Mouse (Mus musculus) C2C12 (cell line): ENCODE measurements around the gene Zfyve9. TPM values are rescaled to one million over a fixed set of nuclear protein-coding genes. Genes with fewer than 3 reads are reported as not detected.

Source experiments
- H3K27me3 ChIP-seq: one replicate; pipeline ENCODE4 v1.6.1; 2011; ENCODE audit not compliant: control insufficient read depth, insufficient read depth, insufficient read length
- H3K36me3 ChIP-seq: one replicate; pipeline ENCODE4 v1.6.1; 2011; ENCODE audit not compliant: control insufficient read depth, insufficient read depth
- H3K4me3 ChIP-seq: one replicate; pipeline ENCODE4 v1.5.1; 2011; ENCODE audit warnings: mild to moderate bottlenecking, control low read depth; ENCODE audit not compliant: poor library complexity, insufficient read depth, severe bottlenecking
- H3K79me2 ChIP-seq: one replicate; pipeline ENCODE4 v1.6.1; 2011; ENCODE audit not compliant: control insufficient read depth, insufficient read depth
- H3K79me3 ChIP-seq: one replicate; pipeline ENCODE4 v1.6.1; 2011; ENCODE audit warnings: low read depth, control low read depth
- H3ac ChIP-seq: one replicate; pipeline ENCODE3; 2011; ENCODE audit warnings: low read depth; ENCODE audit not compliant: control insufficient read depth, insufficient read length
- CEBPB ChIP-seq: IDR thresholded peaks from one replicate; pipeline ENCODE4 v1.6.1; 2011; ENCODE audit warnings: low read depth, mild to moderate bottlenecking, control low read depth, moderate library complexity
- CTCF ChIP-seq: IDR thresholded peaks from one replicate; pipeline ENCODE4 v1.5.1; 2011; ENCODE audit not compliant: control insufficient read depth, insufficient read depth, insufficient read length
- FOSL1 ChIP-seq: IDR thresholded peaks from one replicate; pipeline ENCODE4 v1.8.0; 2011; ENCODE audit warnings: mild to moderate bottlenecking, low read length; ENCODE audit not compliant: poor library complexity, insufficient read depth, severe bottlenecking
- MAX ChIP-seq: IDR thresholded peaks from one replicate; pipeline ENCODE4 v1.6.1; 2011; ENCODE audit warnings: mild to moderate bottlenecking, control low read depth
- MYOD1 ChIP-seq: IDR thresholded peaks from one replicate; pipeline ENCODE4 v1.6.1; 2011; ENCODE audit warnings: low read depth; ENCODE audit not compliant: control insufficient read depth, insufficient read length
- MYOG ChIP-seq: IDR thresholded peaks from one replicate; pipeline ENCODE4 v1.6.1; 2011; ENCODE audit not compliant: control insufficient read depth, insufficient read length; ENCODE audit errors: extremely low read depth
- USF1 ChIP-seq: IDR thresholded peaks from one replicate; pipeline ENCODE4 v1.6.1; 2011; ENCODE audit warnings: low read depth, mild to moderate bottlenecking, control low read depth, moderate library complexity
- polyA plus RNA-seq: library from polyadenylated mRNA; unstranded; fragments of >200 nt; fragmentation: generic; extraction: Trizol; gene quantifications from one replicate; pipeline ENCODE4 v1.2.1, GENCODE M21; 2012; ENCODE audit warnings: missing spikeins

The Zfyve9 gene
- polyA plus RNA-seq, 1 experiment, result 5.5 TPM

DNA sequence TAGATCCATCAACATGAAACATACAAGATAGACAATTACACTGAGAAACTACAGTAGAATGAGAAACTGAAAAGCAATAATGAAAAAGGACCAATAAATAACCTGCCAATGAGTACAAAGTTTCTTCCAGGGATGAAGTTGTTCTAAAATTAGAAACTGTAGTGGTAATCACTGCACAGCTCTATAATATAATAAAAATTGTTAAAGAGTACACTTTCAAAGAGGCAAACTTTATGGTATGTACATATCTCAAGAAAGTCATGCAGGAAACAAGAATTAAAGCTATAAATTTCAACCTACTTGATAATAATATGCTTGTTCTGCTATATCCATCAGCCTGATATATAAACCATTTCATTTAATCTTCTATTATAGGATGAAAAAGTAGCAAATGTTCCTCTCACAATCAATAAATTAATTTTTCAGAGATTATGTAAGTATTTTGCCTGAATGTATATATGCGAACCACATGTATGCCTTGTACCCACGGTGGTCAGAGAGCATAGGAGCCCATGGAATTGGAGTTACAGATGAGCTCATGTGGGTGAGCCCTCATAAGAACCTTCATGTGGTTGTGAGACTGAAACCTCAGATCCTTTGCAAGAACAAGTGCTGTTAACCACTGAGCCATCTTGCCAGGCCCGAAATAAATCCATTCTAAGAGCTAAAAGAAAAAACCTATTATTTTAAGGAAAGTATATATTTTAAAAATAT is 34.3 kb downstream of the Zfyve9 start:
- Histone ChIP-seq H3K79me3 (no peaks in the 10 kb centered on the region), H3K79me2 (no peaks in the 10 kb centered on the region), H3K4me3 (no peak overlapping the region), H3ac (no peak overlapping the region), H3K27me3 (no peaks in the 10 kb centered on the region), H3K36me3 (no peaks in the 10 kb centered on the region)
- TF ChIP-seq CTCF (no peak), MYOG (no peak), MYOD1 (no peak), CEBPB (no peak), MAX (no peak), USF1 (no peak), FOSL1 (no peak)

GRCm38 (mm10) chr4:108731582-108731981 is 49.0 kb downstream of the Zfyve9 start:
- Histone ChIP-seq H3K79me3 (peaks cover 1% of the 10 kb centered on the region), H3K36me3 (no peaks in the 10 kb centered on the region), H3K27me3 (no peaks in the 10 kb centered on the region), H3ac (no peak overlapping the region), H3K79me2 (no peaks in the 10 kb centered on the region), H3K4me3 (no peak overlapping the region)
- no peak for TF ChIP-seq MYOG

DNA sequence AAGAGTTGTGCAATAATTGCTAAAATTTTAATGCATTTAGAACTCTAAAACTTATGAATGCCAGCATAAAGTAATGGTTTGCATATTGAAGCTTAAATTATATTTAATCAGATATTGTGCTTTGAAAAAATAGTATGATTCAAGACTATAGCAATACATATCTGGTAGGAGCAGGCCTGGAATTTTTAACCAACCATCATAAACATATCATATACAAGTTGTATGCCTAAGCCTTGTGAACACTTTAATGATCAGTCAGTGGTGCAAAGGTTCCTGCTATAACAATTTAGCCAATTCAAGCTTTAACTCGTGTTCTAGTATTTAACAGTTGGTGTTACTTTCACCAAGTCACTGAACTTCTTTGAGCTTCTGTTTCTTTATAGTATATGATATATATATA is 50.1 kb downstream of the Zfyve9 start:
- Histone ChIP-seq H3ac (no peak overlapping the region), H3K36me3 (no peaks in the 10 kb centered on the region), H3K4me3 (no peak overlapping the region), H3K79me3 (peaks cover 1% of the 10 kb centered on the region), H3K79me2 (no peaks in the 10 kb centered on the region), H3K27me3 (no peaks in the 10 kb centered on the region)
- TF ChIP-seq CEBPB, result no peak
- TF ChIP-seq MYOG, result no peak
- no peak for TF ChIP-seq USF1
- TF ChIP-seq MAX, result no peak
- no peak for TF ChIP-seq FOSL1
- TF ChIP-seq CTCF, result no peak

GRCm38 (mm10) chr4:108724102-108724501 is 56.5 kb downstream of the Zfyve9 start:
- no peak for TF ChIP-seq MYOG
- TF ChIP-seq FOSL1, result no peak
- no peak for TF ChIP-seq USF1
- Histone ChIP-seq H3ac (no peak overlapping the region), H3K79me3 (no peaks in the 10 kb centered on the region), H3K27me3 (no peaks in the 10 kb centered on the region), H3K36me3 (no peaks in the 10 kb centered on the region), H3K79me2 (no peaks in the 10 kb centered on the region), H3K4me3 (no peak overlapping the region)

GRCm38 (mm10) chr4:108721245-108721784 is 59.3 kb downstream of the Zfyve9 start:
- Histone ChIP-seq H3K27me3 (no peaks in the 10 kb centered on the region), H3K36me3 (peaks cover 6% of the 10 kb centered on the region), H3K4me3 (no peak overlapping the region), H3K79me3 (no peaks in the 10 kb centered on the region), H3K79me2 (no peaks in the 10 kb centered on the region), H3ac (no peak overlapping the region)
- TF ChIP-seq CTCF (no peak), MAX (no peak), FOSL1 (no peak), MYOG (no peak), CEBPB (no peak), USF1 (no peak), MYOD1 (no peak)

- Histone ChIP-seq H3K27me3 (no peaks in the 10 kb centered on the region), H3K4me3 (no peak within 1 kb of the TSS), H3ac (no peak within 1 kb of the TSS), H3K36me3 (peaks cover 6% of the 10 kb centered on the region), H3K79me3 (no peaks in the 10 kb centered on the region), H3K79me2 (no peaks in the 10 kb centered on the region)
- no peak for TF ChIP-seq USF1
- TF ChIP-seq MYOD1, result no peak
- TF ChIP-seq FOSL1, result no peak
- TF ChIP-seq CEBPB, result no peak
- no peak for TF ChIP-seq MAX
- TF ChIP-seq CTCF, result no peak
- no peak for TF ChIP-seq MYOG
Observed at GRCm38 (mm10) chr4:108719349-108719748, 61.2 kb downstream of the Zfyve9 start, which contains the start of gene 3110021N24Rik. 3110021N24Rik (plus strand) TSS chr4:108719649.
